Mouse (Mus musculus) stomach, postnatal 0 days (tissue): ENCODE data around the gene Crtc3. TPM values are rescaled to one million over a fixed set of nuclear protein-coding genes. Genes with fewer than 3 reads are reported as not detected.

Experiments
- ATAC-seq: fragments of 200-750 bp; cut with Nextera tagmentation; 2 replicates; pipeline ENCODE4 v1.8.0; 2017; ENCODE audit not compliant: low FRiP score, low TSS enrichment
- DNase-seq: peaks from one replicate; pipeline ENCODE4 v3.0.0-alpha.2; 2016; ENCODE audit warnings: low spot score
- H3K27ac ChIP-seq: fragments of 300-500 bp; sonication (generic); replicated peaks from 2 replicates; pipeline ENCODE4 v1.5.1; 2014; ENCODE audit warnings: mild to moderate bottlenecking, control low read depth
- H3K27me3 ChIP-seq: fragments of 300-500 bp; sonication (generic); 2 replicates; pipeline ENCODE4 v1.6.1; 2014; ENCODE audit warnings: low read length; ENCODE audit not compliant: control insufficient read depth, insufficient read depth
- H3K36me3 ChIP-seq: fragments of 300-500 bp; sonication (generic); 2 replicates; pipeline ENCODE4 v1.6.1; 2014; ENCODE audit warnings: low read length, mixed read lengths; ENCODE audit not compliant: control insufficient read depth, insufficient read depth
- H3K4me1 ChIP-seq: fragments of 300-500 bp; sonication (generic); replicated peaks from 2 replicates; pipeline ENCODE4 v1.6.1; 2014; ENCODE audit warnings: antibody characterized with exemption; ENCODE audit not compliant: control insufficient read depth, insufficient read depth
- H3K4me2 ChIP-seq: fragments of 300-500 bp; sonication (generic); replicated peaks from 2 replicates; pipeline ENCODE4 v1.6.1; 2014; ENCODE audit warnings: low read depth, mild to moderate bottlenecking, control low read depth, moderate library complexity
- H3K4me3 ChIP-seq: fragments of 300-500 bp; sonication (generic); 2 replicates; pipeline ENCODE4 v1.5.1; 2014; ENCODE audit warnings: low read depth, low read length, control low read depth
- H3K9ac ChIP-seq: fragments of 300-500 bp; sonication (generic); 2 replicates; pipeline ENCODE4 v1.6.1; 2014; ENCODE audit warnings: mild to moderate bottlenecking, low read length, control low read depth, mixed read lengths
- H3K9me3 ChIP-seq: fragments of 300-500 bp; sonication (generic); 2 replicates; pipeline ENCODE4 v1.6.1; 2016; ENCODE audit warnings: low read length; ENCODE audit not compliant: control insufficient read depth
- CTCF ChIP-seq: IDR thresholded peaks from 2 replicates; pipeline ENCODE4 v1.5.1; 2016; ENCODE audit warnings: antibody characterized with exemption, low read depth, mild to moderate bottlenecking, moderate library complexity
- EP300 ChIP-seq: optimal IDR thresholded peaks from 2 replicates; pipeline ENCODE3; 2016; ENCODE audit warnings: antibody characterized with exemption
- WGBS: fragments of 180-500 bp; shearing (Covaris S2); extraction: QIAGEN DNeasy Blood & Tissue Kit; methylation state at CpG from one replicate; pipeline ENCODE4 v1.1.7; 2014; 5-methylcytosine and 5-hydroxymethylcytosine counted together
- polyA plus RNA-seq: library from polyadenylated mRNA; unstranded; fragments of >200 nt; fragmentation: Nextera tagmentation; extraction: Ambion mirVana; gene quantifications from 2 replicates; pipeline ENCODE4 v1.2.1, GENCODE M21; 2015

Gene Crtc3
- polyA plus RNA-seq, 1 experiment from 2014 or later = 8.8 TPM

- Histone ChIP-seq H3K9me3 (no peaks in the 10 kb centered on the region), H3K4me1 (peaks cover 3% of the 10 kb centered on the region; the same call in 1 of the 2 replicates), H3K4me2 (no peak overlapping the region), H3K9ac (no peak overlapping the region), H3K27ac (no peak overlapping the region), H3K36me3 (no peaks in the 10 kb centered on the region), H3K27me3 (no peaks in the 10 kb centered on the region), H3K4me3 (no peak overlapping the region)
- WGBS = 63% methylated on average over 6 of the region's 6 CpGs
- TF ChIP-seq EP300 = no peak
- no peak for TF ChIP-seq CTCF
- ATAC-seq (no peak), DNase-seq (no peak)
These were observed 56.7 kb downstream of the Crtc3 start for GRCm38 (mm10) chr7:80631993-80632392.

DNA sequence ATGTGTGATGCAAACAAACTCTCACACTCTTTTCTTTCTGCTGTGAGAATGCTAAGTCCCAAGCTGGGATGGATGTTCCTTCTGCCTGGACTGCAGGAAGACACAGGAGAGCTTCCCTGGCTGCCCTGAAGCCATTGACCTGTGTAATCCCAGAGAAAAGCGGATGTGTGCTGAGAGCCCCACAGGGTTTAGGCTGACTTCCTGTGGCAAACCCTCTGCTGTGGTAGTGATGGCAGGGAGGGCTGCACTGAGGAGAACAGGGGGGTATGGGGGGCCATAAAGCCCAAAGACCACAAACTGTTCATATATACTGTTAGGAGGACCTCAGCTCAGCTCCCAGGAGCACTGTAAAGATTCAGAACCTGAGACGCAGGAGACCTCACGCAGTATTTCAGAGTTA lies 57.3 kb downstream of the Crtc3 start:
- no peak for DNase-seq
- H3K36me3 ChIP-seq = no peaks in the 10 kb centered on the region
- H3K9me3 ChIP-seq = no peaks in the 10 kb centered on the region
- no peak for ATAC-seq
- H3K4me1 ChIP-seq = peaks cover 3% of the 10 kb centered on the region; the same call in 1 of the 2 replicates
- H3K9ac ChIP-seq = no peak overlapping the region
- H3K4me2 ChIP-seq = no peak overlapping the region
- TF ChIP-seq CTCF (no peak), EP300 (no peak)
- H3K4me3 ChIP-seq = no peak overlapping the region
- H3K27me3 ChIP-seq = no peaks in the 10 kb centered on the region
- H3K27ac ChIP-seq = no peak overlapping the region
- WGBS = 82% methylated on average over 3 of the region's 3 CpGs

GRCm38 (mm10) chr7:80629369-80629768 lies 59.3 kb downstream of the Crtc3 start:
- no peak for ATAC-seq
- 36% methylated on average over 12 of the region's 12 CpGs for WGBS
- Histone ChIP-seq H3K9me3 (no peaks in the 10 kb centered on the region), H3K9ac (no peak overlapping the region; the same call in 1 of the 2 replicates), H3K4me3 (no peak overlapping the region), H3K27ac (peak overlapping the region; percentile 59), H3K27me3 (no peaks in the 10 kb centered on the region), H3K4me2 (0 out of 2 replicates have a peak overlapping the region, but pooled peaks have one; percentile 0), H3K4me1 (peaks cover 3% of the 10 kb centered on the region; the same call in 1 of the 2 replicates), H3K36me3 (no peaks in the 10 kb centered on the region)
- no peak for DNase-seq
- TF ChIP-seq CTCF = no peak
- TF ChIP-seq EP300 = no peak

DNA sequence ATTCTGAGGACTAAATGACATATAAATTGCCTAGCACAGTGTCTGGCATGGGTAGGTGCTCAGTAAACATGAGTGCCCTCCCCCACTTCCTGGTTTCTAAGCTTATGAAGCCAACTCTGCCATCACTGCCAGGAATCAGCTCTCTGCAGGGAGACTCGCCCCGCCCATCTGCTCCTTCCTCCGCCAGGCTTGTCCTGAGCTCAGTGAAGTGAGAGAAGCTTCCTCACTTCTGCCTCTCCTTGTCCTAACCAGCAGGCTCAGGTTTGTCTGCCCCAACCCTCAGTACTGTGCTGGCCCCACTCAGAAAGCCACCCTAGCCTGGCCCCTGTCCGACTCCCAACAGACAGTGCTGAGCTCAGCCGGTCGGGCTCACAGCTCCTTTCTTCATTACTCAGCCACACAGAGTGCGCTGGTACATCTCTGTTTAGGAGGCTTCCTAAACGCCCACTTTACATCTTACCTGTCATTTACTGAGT lies 59.9 kb downstream of the Crtc3 start:
- H3K27ac ChIP-seq = peak overlapping the region; percentile 59
- TF ChIP-seq EP300 (no peak), CTCF (no peak)
- 29% methylated on average over 8 of the region's 8 CpGs for WGBS
- H3K4me3 ChIP-seq = no peak overlapping the region
- ATAC-seq (peak; percentile 75), DNase-seq (peak; percentile 69)
- no peaks in the 10 kb centered on the region for H3K9me3 ChIP-seq
- peaks cover 3% of the 10 kb centered on the region; the same call in 1 of the 2 replicates for H3K4me1 ChIP-seq
- H3K4me2 ChIP-seq = 0 out of 2 replicates have a peak overlapping the region, but pooled peaks have one; percentile 4
- no peaks in the 10 kb centered on the region for H3K27me3 ChIP-seq
- H3K36me3 ChIP-seq = no peaks in the 10 kb centered on the region
- H3K9ac ChIP-seq = no peak overlapping the region

DNA sequence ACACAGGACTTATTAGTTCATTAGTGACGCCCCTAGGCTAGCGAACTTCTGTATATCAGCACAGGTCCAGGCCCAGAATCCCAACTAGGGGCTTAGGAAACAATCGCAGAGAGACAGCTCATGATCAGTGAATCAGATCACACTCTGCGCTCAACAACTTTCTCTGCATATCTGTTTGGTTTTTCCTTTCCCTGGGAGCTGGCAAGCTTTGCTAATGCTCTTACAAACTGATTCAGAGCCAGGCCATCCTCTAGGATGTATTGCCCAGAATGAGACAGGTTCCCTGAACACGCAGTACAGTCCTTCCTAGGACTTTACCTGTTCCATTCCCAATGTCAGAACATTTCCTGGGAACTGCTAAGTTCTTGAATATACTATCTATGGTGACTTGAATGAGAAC lies 61.7 kb downstream of the Crtc3 start:
- Histone ChIP-seq H3K9me3 (no peaks in the 10 kb centered on the region), H3K27ac (no peak overlapping the region), H3K4me1 (peaks cover 3% of the 10 kb centered on the region; the same call in 1 of the 2 replicates), H3K4me2 (no peak overlapping the region), H3K9ac (no peak overlapping the region), H3K36me3 (no peaks in the 10 kb centered on the region), H3K4me3 (no peak overlapping the region), H3K27me3 (no peaks in the 10 kb centered on the region)
- TF ChIP-seq EP300 (no peak), CTCF (no peak)
- DNase-seq = no peak
- no peak for ATAC-seq
- 83% methylated on average over 5 of the region's 5 CpGs for WGBS

DNA sequence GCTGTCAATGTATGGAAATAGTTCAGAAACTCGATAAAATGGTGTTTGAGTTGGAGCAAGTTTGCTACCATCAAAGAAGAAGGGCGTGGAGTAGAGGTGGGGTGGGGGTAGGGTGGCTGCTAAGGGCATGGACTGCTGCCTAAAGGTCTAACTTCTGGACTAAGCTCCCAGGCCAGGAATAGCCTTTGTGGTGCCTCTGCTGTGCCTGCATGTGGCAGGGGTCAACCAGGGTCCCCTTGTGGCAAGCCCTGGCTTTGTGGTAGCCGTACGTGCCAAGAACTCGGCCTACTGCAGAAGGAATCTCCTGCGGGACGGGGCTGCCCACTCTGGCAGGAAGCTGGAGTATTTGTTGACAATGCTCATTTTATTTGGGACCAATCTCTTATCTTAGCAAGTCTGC lies 62.8 kb downstream of the Crtc3 start:
- DNase-seq = no peak
- Histone ChIP-seq H3K9ac (no peak overlapping the region), H3K4me3 (no peak overlapping the region), H3K36me3 (no peaks in the 10 kb centered on the region), H3K27ac (no peak overlapping the region), H3K9me3 (no peaks in the 10 kb centered on the region), H3K4me2 (no peak overlapping the region), H3K4me1 (peaks cover 3% of the 10 kb centered on the region; the same call in 1 of the 2 replicates), H3K27me3 (no peaks in the 10 kb centered on the region)
- 79% methylated on average over 7 of the region's 7 CpGs for WGBS
- ATAC-seq = no peak; the same call in 1 of the 2 replicates
- no peak for TF ChIP-seq EP300
- no peak for TF ChIP-seq CTCF
